Mouse (Mus musculus) left cerebral cortex, adult 18-20 months (tissue): ENCODE results near the gene Sypl. TPM values are rescaled to one million over a fixed set of nuclear protein-coding genes. Genes with fewer than 3 reads are reported as not detected.

Source experiments
- total RNA-seq, 2 experiments: library from RNA; stranded (reverse); gene quantifications; 2 replicates each; pipeline ENCODE4 v1.2.3; 2021

Sypl gene
- total RNA-seq, 2 experiments from 2014 or later: 37.0 to 37.7 TPM

Other genes starting within 250 kb of the Sypl start
- gene Nampt, start 134.3 kb upstream of the Sypl start, total RNA-seq: 10 to 100 TPM; 30.9 to 34.4 TPM
- gene Cdhr3, start 139.0 kb downstream of the Sypl start, total RNA-seq: 1 to 10 TPM; 1.2 to 1.6 TPM
- gene Atxn7l1, start 193.8 kb downstream of the Sypl start, total RNA-seq: 10 to 100 TPM; 50.2 to 60.1 TPM